Mouse (Mus musculus) B cell, adult (primary cell): Measurements from ENCODE around the gene Tmem132d. TPM values are rescaled to one million over a fixed set of nuclear protein-coding genes. Genes with fewer than 3 reads are reported as not detected.

Source experiments
- total RNA-seq: library from RNA; stranded (reverse); gene quantifications from 4 replicates; pipeline ENCODE4 v1.2.4, GENCODE M21; 2023; ENCODE audit not compliant: inconsistent age

The Tmem132d gene
- not detected in 4 replicates for total RNA-seq

GRCm38 (mm10) chr5:128432916-128433315 lies at the start of gene Tmem132d:
Tmem132d (minus strand) TSS chr5:128433077.

Other genes with a start within 250 kb of the Tmem132d start
- gene Fzd10, start 167.8 kb upstream of the Tmem132d start, total RNA-seq: not detected in 4 replicates